Mouse (Mus musculus) embryo, embryonic 11 days (tissue): ENCODE measurements at regions not wholly inside any gene's neighbourhood (a gene's known extent, or its start where the extent isn't known, plus 50 kb on each side); places are given as distances from the start of the nearest gene placed in this dataset.

ENCODE experiments used
- DNase-seq: peaks from one replicate; pipeline ENCODE4 v3.0.0-alpha.2; 2015

GRCm38 (mm10) chrX:89115560-89115959 lies 293.9 kb downstream of the Pet2 start:
- DNase-seq: peak; percentile 0
